Mouse (Mus musculus) gastrocnemius, adult 8-10 months (tissue): ENCODE results near the gene Cd34. TPM values are rescaled to one million over a fixed set of nuclear protein-coding genes. Genes with fewer than 3 reads are reported as not detected.
A peak's percentile ranks its signal among the peaks of the same experiment; 100 is the strongest.

Source experiments
- DNase-seq, 2 experiments: peaks; one replicate each; pipeline ENCODE4 v3.0.0; 2022; ENCODE audit warnings: low spot score in 2 of 2
- total RNA-seq, 4 experiments: library from RNA; stranded (reverse); gene quantifications; 2 replicates each; pipeline ENCODE4 v1.2.4; 2022

Gene Cd34
- total RNA-seq, result 10 to 100 TPM; 25.2 to 34.4 (median 30.6) TPM

DNA sequence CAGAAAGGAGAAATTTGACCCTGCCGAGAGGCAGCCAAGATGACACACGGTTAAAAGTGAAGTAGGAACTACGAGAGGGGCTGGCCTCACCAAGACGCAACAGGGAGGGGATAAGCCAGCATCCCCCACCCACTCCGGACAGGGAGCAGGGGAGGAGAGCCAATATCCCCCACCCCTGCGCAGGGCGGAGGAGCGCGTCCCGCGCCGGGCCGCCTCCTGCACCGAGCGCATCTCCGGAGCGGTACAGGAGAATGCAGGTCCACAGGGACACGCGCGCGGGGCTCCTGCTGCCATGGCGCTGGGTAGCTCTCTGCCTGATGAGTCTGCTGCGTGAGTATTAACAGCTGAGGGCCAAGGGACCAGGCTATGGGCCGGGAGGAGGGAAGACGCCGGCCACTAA lies at the start of gene Cd34:
Gene Cd34 (plus strand): TSS at position 105 of the 400 bp plus-strand sequence.
- peak; percentile 63 to 69 for DNase-seq

DNA sequence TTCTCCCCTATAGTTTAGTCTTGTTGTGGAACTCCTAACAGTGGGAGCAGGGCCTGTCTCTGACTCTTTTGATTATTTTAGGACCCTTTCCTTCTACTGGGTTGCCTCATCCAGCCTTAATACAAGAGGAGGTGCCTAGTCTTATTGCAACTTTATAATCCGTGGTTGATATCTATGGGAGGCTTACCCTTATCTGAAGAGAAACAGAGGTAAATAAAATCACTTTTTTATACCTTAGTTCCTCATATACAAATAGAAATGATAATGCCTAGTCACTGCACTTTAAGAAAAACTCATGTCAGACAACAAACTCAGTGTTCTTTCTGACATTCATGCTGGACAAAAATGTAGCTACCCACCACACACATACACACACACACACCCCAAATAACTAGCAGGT lies 44.1 kb upstream of the Cd34 start:
- DNase-seq, result no peak

DNA sequence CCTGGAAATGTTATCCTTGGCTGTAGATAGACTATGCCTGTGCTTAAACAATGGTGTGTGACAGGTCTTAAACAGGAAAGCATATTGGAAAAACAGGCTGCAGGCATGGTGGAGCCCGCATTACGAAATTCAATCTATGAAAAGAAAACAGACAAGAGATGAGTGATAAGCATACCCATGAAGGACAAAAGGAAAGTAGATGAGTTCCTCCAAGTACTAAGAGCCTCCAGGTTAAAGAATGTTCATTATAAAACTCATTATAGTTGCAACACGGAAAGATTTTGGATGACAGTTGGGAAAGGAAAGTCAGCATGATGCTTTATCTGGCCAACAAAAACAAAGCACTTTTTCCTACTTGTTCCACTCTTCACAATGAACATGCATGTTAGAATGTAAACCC lies 43.3 kb upstream of the Cd34 start:
- no peak for DNase-seq

DNA sequence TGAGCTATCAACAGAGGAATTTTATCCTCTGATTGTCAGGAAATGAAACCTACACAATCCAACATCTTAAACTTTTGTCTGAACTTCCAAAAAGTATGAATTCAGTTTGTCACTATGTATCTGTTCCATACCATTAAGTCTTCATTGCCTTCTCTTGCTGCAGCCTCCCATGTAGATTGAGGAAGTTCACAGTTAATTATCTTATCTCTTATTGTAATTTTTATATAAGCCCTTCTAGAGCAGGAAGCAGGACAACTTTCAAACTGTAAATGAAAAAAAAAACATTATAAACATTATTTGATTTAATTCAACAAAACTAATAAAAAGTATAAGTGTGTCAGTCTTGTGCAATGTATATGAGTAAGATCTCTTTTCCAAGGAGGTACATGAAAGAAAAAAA lies 37.5 kb upstream of the Cd34 start:
- DNase-seq, result no peak

DNA sequence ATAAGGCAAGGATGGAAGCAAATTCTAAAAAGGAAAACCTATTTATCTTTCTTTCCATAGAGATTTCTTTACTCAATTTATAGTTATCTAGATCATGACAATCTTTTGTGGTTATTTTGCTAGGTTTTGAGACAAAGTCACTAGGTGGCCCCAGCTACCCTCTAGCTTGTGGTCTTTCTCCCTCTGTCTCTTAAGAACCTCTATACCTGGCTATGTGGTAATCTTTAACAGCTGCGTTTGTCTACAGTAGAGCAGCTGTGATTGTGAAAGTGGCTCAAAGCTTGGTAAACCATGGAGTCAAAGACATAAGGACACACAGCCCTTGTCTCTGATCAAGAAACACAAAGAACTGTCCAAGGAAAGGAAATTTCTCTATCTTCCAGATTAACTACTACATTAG lies 36.8 kb upstream of the Cd34 start:
- DNase-seq, result no peak

DNA sequence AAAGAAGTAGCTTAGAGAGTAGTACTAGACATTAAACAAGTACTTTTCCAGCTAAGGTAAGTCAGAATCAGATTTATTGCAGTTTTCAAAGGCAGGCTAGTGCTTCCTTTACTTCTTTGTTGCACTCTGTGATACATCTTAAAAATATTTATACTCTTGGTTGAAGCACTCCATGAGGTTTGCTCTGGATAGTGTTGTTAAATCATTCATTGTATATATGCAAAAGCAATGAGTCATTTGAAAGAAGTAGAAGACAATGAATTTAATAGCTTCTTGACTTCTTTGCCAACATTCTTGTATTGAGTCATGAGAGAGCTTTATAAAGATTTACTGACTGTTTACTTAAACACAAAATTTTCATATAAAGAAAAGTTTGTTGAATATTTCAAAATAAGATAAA lies 29.7 kb upstream of the Cd34 start:
- no peak for DNase-seq

DNA sequence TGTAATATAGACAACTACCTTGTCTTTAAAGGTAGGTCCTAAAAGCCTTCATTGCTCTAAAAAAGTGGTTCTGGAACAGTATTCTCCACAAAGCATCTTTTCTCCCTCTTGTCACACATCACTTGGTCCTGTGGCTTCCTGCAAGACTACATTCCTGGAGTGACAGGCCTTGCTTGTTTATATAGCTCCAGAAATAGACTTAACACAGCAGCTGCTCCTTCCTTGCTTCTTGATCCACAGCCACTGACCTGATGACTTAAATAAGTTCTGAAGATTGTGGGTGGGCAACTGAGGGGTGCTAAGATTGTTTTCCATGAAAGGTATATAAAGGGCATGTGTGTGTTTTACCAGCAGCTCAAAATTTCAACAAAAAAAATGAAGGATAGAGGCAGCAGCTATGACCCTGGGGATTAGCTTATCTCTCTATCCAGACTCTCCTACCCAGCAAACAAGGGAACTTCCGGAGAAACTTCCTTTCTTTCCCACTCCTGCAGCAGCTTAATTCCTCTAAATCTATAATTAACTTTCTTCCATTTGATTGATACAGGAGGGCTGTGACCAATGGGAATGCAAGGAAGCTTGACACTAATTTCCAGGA lies 12.8 kb upstream of the Cd34 start:
- DNase-seq, result no peak

DNA sequence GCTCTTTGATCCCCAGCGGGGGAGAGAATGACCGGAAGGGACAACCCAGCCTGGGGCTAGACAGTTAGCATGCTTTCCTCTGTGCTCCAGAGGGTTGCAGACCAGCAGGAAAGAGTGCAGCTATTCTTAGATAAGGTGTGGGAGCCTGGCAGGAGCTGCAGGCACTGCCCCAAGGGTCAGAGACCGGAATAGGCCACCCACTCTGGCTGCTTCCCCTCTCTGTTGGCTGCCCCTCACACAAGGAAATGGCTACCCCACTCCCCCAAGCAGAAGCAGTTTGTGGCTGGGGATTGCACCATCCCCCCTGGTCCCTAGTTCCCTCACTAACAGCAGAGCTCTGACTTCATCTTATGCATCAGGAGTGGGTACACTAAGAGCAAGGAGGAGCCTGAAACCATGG lies 10.7 kb upstream of the Cd34 start:
- no peak for DNase-seq

DNA sequence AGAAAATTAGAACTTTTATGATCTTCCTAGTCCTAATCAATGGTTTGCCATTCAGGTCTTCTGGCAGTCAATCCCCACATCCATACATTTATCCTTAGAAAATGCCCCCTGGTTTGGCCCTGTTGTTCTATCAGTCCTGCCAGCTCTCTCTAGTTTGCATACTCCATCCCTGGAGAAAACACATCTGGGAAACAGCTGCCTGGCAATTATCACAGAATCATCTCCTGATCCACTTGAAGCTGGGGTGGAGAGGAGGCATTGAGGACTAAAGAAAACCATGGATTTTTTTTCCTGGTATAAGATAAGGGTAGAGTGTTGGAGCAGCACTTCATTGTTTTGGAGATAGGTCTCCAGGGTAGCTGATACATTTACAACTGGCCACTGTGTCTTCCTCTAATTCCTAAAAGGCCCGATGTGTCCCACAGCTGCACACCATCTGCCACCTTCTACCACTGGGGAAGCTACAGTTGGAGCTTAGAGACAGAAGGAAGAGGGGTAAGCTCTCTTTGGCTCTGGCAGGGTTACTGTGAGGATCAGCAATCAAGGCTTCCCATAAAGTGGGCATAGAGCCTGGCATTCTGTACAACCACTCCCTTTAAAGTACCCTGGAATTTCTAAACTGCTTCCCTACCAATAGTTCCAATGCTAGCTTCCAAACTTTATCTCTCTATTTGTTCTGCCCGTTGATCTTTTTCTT lies 9.2 kb upstream of the Cd34 start:
- DNase-seq, result no peak

DNA sequence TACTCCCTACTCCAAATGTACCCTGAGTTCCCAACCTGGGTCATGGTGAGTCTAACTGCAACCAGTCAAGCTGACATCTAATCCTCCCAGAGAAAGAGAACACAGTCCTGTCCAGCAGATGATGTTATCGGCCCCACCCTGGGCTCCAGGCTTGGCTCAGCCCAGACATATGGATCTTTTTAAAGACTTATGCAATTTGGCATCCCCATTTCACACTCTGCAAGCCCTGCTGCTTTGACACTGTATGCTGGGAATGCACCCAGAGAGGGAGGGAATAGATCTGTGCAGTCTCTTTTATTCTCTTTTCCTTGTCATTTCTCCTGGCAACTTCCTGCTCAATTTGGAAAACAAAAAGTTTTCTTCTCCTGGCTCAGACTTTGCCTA lies 8.7 kb upstream of the Cd34 start:
- peak; percentile 51 to 63 for DNase-seq

DNA sequence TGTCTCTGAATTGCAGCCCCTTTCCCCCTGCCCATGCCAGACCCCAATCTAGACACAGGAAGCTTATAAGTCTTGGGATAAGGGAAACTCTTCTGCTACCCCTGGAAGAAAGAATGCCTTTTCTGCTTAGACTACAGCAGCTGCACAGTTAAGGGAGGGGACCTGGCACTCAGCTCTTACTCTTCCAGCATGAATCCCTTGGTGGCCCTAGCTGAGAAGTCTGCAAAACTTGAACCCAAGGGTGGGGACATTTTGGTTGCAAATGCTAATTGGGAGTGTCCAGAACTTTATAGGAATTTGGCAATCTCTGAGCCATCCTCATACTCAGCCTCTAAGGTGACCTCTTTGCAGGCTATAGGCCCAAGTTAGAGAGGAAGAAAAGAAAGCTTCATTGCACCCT lies 7.9 kb upstream of the Cd34 start:
- peak; percentile 25 to 58 for DNase-seq

DNA sequence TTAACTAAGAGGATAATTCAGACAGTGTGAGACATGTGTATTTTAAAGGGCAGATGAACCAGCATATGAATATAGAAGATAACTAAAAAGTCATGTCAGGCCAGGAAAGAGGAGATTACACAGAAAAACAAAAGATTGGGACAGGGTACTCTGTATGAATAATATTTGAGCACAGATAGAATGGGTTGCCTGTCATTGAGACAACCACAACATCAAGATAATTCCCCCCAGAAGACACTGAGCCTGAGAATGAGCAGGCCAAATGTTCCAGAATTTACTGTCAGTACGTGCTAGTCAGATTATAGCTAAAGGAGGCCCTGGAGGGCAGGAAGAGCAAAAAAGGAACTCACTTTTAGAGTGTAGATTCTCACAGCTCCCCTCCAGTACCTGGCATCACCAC lies 3.3 kb upstream of the Cd34 start:
- no peak for DNase-seq

DNA sequence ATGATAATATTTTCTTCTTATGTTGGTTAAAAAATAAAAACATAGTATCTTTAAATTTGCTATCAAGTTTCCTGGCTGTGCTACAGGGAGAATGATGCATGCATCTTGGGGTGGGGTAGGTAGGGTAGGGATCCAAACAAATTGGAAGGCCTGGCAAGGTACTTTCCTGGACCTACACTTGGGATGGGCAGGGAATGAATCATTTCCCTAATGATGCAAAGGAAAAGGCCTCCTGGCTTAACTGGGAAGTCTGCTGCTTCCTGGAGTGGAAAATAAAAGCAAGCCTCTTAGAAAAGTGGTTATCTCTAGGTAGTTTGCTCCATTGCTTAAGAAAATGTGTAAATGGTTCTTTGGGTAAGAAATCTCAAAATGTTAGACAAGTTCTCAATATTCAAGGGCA lies 2.9 kb downstream of the Cd34 start:
- no peak for DNase-seq

DNA sequence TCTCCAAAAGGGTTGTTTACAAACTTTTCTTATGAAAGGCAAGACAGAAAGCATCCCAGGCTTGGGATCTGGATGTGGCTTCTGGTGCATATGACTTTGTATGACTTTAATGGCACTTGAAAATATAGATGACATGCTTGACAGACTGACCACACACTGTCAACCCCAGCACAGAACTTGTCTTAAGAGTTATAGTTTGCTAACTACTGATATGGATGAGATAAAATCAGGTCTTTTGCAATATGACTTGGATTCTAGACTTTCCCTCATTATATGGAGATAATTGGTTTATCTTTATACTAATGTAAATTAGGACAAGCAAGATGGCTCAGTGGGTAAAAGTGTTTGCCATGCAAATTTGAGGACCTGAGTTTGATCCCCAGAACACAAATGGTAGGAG lies 4.3 kb downstream of the Cd34 start:
- DNase-seq, result no peak

DNA sequence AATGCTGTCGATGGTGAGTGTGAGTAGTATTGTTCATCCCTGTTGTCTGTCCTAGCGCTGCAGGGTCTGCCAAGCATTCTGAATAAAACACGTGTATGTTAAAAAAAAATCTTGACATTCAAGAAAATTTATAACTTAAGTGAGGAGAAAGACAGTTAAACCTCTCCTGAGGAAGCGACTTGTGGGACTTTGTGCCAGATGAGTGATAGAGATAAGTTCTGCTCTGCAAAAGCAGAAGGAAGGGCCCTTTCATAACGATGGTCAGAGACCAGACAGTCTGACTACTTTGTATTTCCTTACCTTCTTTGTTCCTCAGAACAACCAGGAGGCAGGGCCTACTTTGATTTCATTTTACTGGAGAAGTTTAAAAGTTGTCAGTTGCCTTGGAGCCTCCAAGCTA lies 4.9 kb downstream of the Cd34 start:
- no peak for DNase-seq

DNA sequence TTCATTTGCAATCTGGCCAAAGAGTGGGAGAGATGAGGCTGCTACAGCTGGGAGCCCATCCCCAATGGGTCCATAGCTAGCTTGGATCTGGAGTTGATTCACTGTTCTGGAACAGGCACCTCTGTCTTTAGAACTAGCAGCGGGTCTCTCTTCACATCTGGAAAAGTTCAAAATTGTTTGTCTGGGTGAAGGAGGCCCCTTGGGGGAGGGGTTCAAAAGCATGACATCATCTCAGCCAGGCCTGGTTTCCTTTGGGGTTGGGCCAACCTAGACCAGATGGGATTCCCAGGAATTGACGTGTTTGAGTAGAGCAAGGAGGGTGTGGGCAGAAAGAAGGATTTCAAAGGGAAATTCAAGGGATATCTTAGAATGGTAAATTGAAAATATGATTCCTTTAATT lies 6.8 kb downstream of the Cd34 start:
- peak; percentile 76 for DNase-seq

DNA sequence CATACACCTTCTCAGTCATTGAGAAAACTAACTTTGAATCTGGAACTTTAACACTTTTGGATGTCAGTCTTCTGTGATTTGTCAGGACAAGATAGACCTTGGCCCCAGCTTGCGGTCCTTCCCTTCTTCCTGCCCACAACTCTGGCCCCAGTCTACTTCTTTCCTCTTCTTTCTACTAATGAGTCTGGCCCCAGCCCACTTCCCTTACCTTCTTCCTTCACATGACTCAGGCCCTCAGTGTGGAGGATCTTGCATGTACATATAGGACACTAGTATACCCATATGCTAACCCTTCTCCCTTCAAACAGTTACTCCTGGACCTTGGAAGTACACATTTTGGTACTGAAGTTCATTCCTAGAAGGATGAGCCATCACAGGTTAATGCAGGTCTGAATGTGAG lies 7.8 kb downstream of the Cd34 start:
- no peak for DNase-seq

DNA sequence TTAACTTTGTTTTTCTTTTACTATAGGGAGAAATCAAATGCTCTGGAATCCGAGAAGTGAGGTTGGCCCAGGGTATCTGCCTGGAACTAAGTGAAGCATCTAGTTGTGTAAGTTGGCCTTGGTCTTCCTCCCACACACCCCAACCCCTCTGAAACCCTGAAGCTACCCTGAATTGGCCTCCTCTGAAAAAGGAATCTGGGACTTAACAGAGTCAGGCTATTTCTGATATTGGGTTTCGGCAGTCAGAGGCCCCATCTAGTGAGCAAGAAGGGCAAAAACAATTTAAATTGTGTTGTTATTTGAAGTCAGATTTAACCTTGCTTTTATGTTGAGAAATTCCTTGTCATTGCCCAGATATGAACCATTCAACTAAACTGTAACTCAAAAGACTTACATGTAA lies 12.3 kb downstream of the Cd34 start:
- no peak for DNase-seq

DNA sequence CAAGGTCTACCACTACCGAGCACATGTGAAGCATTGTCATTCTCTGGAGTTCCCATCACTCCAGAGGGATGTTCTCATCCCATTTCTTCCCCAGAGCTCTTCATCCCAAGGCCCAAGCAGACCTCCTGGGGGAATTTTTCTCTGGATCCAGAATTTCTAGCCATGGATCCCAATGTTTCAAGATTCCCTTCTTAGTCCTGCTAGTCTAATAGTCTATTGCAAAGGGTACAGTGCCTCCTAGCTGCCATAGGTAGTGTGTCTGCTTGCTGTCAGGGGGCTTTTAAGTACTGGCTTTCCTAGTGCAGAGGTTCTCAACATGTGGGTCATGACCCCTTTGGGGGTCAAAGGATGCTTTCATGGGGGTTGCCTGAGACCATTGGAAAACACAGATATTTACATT lies 14.3 kb downstream of the Cd34 start:
- no peak for DNase-seq

DNA sequence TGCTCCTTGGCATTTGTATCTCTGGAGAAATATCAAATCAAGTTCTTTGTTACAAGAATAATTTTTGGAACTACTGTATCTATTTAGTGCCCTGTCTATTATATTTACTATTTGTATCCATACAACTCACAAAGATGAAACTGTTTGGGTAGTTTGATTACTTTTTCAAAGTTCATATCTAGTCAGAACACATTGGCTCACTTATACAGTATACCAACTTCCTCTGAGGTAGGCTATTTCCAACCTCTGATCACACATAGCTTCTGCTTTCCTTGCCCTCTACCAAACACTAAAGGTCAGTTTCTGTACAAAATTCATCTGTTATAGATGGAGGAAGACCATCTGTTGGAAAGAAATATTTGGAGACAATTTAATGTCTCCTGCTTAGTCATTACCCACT lies 16.1 kb downstream of the Cd34 start:
- no peak for DNase-seq

DNA sequence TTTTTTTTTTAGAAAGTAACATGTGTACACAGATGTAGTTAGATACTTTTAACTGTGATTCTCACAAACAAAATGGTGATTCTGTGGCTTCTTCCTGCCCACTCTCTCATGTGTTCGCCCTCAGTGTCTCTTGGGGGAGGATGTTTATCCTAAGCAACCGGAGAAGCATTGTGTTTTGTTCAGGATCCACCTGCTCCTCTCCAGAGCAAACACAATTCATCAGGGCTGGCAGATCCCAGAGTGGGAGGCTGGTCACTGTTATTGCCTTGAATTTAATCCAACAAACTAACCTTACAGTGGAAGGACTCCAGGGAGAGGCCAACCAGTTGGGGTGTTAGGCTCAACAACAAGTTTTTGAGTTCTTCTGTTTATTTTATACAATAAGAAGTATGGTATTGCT lies 17.1 kb downstream of the Cd34 start:
- DNase-seq, result no peak

DNA sequence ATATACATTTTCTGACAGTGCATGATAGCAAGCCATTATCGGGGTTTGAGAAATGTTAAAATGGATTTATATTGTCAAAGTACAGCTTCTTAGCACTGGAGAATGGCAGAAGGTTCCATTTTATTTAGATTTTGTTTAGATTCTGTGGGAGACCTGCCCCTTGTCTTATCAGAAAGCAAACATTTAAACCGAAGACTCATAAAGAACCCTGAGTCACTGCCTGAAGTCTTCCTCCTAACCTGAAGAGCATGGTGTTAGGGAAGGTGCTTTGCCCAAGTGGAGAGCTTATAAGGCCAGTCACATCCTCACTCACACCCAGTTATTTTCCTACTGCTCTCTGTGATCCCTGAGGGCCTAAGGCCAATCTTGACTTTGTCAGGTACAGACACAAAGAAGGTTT lies 18.4 kb downstream of the Cd34 start:
- no peak for DNase-seq

DNA sequence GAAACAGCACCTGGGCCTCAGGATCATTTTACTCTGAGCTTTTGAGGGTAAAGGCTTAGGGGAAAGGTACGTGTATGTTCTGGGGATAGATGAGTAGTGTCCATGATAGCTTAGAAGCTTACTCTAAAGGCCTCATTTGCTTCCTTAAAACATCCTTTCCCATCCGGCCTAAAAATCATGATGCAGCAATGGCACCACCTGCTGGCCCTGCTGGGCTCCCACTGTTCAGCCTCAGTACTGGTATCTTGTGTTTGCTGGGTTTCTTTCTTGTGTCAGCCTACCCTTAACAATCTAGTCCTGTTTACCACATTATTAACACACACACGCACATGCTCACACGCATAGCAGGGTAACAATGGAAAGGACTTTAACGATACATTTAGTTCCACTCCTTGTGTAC lies 23.6 kb downstream of the Cd34 start:
- DNase-seq, result peak in 1 of 2 experiments; percentile 31

DNA sequence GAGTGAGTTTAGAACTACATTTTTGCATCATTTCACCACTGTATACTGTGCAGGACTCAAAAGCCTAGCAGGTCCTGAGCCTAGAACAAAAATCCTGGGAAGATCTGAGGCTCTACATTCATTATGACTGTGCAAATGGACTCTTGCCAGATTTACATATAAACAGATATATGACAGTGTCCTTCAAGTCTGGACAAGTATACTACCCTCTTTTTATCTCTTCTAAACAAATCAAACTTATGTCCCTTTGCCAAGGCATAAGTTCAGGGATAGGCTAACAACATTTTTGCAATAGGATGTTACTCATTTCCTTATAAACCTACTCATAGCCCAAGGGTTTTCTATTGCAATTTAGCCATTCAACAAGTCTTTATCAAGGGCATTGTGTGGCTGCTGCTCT lies 24.1 kb downstream of the Cd34 start:
- no peak for DNase-seq
